Mouse (Mus musculus) cortical plate, adult 2 months (tissue): ENCODE results near the gene Chrna4. TPM values are rescaled to one million over a fixed set of nuclear protein-coding genes. Genes with fewer than 3 reads are reported as not detected.

Source experiments
- H3K27ac ChIP-seq: fragments of 200-500 bp; 2 replicates; pipeline ENCODE4 v1.5.1; 2012; ENCODE audit warnings: low read length, control low read depth, inconsistent platforms; ENCODE audit not compliant: insufficient read depth
- H3K4me1 ChIP-seq: fragments of 200-500 bp; 2 replicates; pipeline ENCODE4 v1.6.1; 2011; ENCODE audit warnings: low read length; ENCODE audit not compliant: control insufficient read depth, insufficient read depth
- H3K4me3 ChIP-seq: fragments of 200-500 bp; 2 replicates; pipeline ENCODE4 v1.5.1; 2011; ENCODE audit warnings: mild to moderate bottlenecking, low read length, control low read depth; ENCODE audit not compliant: insufficient read depth
- CTCF ChIP-seq: fragments of 200-500 bp; IDR thresholded peaks from 2 replicates; pipeline ENCODE4 v1.5.1; 2011; ENCODE audit warnings: mild to moderate bottlenecking, control low read depth, low read length; ENCODE audit not compliant: insufficient read depth; ENCODE audit errors: extremely low read depth
- POLR2A ChIP-seq: fragments of 200-500 bp; IDR thresholded peaks from 2 replicates; pipeline ENCODE4 v1.6.1; 2011; ENCODE audit warnings: mild to moderate bottlenecking, low read length, control low read depth; ENCODE audit not compliant: insufficient read depth; ENCODE audit errors: extremely low read depth
- polyA plus RNA-seq: library from polyadenylated mRNA; depleted of rRNA; stranded (reverse); fragments of >200 nt; gene quantifications from 2 replicates; pipeline ENCODE4 v1.2.3, GENCODE M21; 2012

Chrna4 gene
- polyA plus RNA-seq, 1 experiment = 17.7 TPM

DNA sequence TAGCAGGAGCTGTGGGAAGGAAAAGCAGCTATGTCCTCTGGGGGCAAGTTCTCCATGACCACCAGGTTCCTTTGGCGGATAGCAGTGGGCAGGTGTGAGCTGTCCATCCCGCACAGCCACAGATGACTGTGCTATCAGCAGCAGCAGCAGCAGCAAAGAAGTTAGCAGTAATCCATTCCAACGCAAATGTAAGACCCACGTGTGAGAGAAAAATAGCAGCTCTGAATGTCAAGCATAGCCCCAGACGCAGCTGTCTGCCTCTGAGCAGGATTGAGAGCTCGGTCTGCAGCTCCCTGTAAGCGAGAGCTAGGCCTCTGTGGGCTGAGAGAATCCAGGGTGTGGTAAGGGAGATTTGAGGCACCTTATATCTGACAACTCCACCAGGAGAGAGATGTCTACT lies 26.8 kb upstream of the Chrna4 start:
- Histone ChIP-seq H3K27ac (peak overlapping the region; percentile 98), H3K4me3 (no peak overlapping the region), H3K4me1 (peaks cover 11% of the 10 kb centered on the region)
- TF ChIP-seq CTCF (no peak), POLR2A (peak; percentile 80)

DNA sequence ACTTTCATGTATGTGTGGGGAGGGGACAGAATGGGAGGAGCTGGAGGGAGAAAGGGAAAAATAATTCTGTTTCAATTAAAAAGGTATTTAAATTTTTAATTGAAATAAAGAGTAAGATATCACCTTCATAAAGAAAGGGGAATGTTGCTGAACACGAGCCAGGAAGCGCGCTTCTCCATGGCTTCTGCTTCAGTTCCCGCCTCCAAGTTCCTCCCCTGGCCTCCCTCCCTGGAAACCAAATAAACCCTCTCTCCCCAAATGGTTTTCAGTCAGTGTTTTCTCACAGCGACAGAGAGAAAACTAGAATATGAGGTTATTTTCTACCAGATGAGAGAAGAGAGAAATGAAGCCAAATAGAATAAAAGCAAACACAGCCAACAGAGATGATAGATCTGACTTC lies 25.2 kb upstream of the Chrna4 start:
- peaks cover 11% of the 10 kb centered on the region for H3K4me1 ChIP-seq

DNA sequence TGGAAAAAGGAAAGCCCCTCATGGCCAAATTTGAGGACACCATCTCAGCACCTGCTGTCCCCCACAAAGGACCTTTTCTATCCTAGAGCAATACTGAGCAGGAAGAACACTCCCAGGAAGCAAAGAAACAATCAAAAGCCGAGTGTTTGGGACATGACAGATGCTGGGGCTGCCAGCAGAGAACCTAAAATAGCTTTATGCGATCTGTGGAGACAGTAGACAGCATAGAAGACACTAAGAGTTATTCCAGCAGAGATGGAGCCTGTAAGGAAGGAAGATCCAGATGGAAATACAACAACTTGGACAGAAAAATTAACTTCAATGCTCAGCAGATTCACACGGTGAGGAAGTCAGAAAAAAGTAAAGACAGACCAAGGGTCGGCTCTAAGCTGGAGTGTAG lies 22.5 kb upstream of the Chrna4 start:
- TF ChIP-seq CTCF (no peak), POLR2A (no peak)
- Histone ChIP-seq H3K4me3 (no peak overlapping the region), H3K4me1 (peaks cover 8% of the 10 kb centered on the region), H3K27ac (no peak overlapping the region)

More for the DNA sequence above, 25.2 kb upstream of the Chrna4 start:
- H3K4me3 ChIP-seq = no peak overlapping the region
- TF ChIP-seq POLR2A (no peak), CTCF (no peak)
- H3K27ac ChIP-seq = peak overlapping the region; percentile 57; the same call in 1 of the 2 replicates

DNA sequence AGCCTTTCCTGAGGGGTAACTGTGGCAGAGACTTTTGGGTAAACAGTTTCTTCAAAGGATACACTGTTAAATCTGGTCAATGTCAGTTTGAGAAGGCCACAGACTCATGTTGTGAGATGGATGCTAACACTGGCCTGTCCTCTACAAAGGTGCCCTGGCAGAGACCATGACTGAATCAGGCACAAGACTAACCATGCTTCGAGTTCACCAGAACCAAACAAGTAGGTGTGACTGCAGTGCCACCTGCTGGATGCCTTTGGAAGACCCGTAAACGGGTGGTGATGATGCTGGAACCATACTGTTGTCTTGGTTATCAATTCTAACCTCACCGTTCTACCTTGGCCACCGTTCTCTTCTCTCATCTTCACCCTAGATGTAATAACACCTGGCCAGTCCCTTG lies 16.8 kb upstream of the Chrna4 start:
- Histone ChIP-seq H3K4me1 (no peaks in the 10 kb centered on the region), H3K4me3 (no peak overlapping the region), H3K27ac (no peak overlapping the region)
- TF ChIP-seq CTCF = peak; percentile 97
- no peak for TF ChIP-seq POLR2A

GRCm38 (mm10) chr2:181058193-181058592 lies 14.8 kb upstream of the Chrna4 start:
- Histone ChIP-seq H3K4me1 (no peaks in the 10 kb centered on the region), H3K4me3 (no peak overlapping the region), H3K27ac (no peak overlapping the region)
- TF ChIP-seq POLR2A = no peak
- TF ChIP-seq CTCF = no peak

GRCm38 (mm10) chr2:181057341-181057740 lies 14.0 kb upstream of the Chrna4 start:
- Histone ChIP-seq H3K27ac (no peak overlapping the region), H3K4me1 (no peaks in the 10 kb centered on the region), H3K4me3 (no peak overlapping the region)
- TF ChIP-seq CTCF (no peak), POLR2A (no peak)

DNA sequence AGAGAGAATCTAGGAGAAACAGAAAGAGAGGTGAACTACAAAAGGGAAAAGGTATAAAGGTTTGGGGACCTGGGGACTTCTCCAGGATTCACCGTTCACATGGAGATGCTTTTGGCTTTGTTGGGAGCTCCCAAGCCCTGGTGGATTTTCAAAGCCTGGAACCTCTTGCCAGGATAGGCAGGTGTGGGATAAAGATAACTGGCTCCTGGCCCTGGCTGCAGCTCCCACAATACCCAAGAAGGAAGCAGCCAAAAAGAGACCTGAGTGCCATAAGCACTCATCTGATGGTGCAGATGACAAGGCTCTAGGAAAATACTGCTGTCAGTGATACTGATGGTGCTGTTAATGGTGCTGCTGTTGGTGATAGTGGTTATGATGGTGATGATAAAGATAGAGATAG lies 8.8 kb upstream of the Chrna4 start:
- TF ChIP-seq POLR2A (no peak), CTCF (no peak)
- no peak overlapping the region for H3K4me3 ChIP-seq
- peaks cover 1% of the 10 kb centered on the region; the same call in 1 of the 2 replicates for H3K4me1 ChIP-seq
- no peak overlapping the region for H3K27ac ChIP-seq

- Histone ChIP-seq H3K4me1 (peaks cover 1% of the 10 kb centered on the region; the same call in 1 of the 2 replicates), H3K4me3 (no peak overlapping the region), H3K27ac (no peak overlapping the region)
- TF ChIP-seq CTCF (no peak), POLR2A (no peak)
Measured at GRCm38 (mm10) chr2:181048986-181049385, 5.6 kb upstream of the Chrna4 start.

GRCm38 (mm10) chr2:181048252-181048945 lies 5.1 kb upstream of the Chrna4 start:
- Histone ChIP-seq H3K4me3 (no peak overlapping the region), H3K4me1 (peaks cover 1% of the 10 kb centered on the region; the same call in 1 of the 2 replicates), H3K27ac (no peak overlapping the region)
- TF ChIP-seq CTCF (no peak), POLR2A (no peak)

GRCm38 (mm10) chr2:181044001-181044400 lies 655 bp upstream of the Chrna4 start:
- H3K4me1 ChIP-seq = no peaks in the 10 kb centered on the region
- TF ChIP-seq CTCF (no peak), POLR2A (no peak)
- H3K4me3 ChIP-seq = no peak overlapping the region
- H3K27ac ChIP-seq = no peak overlapping the region
